Mouse (Mus musculus): Measurements from ENCODE around the gene Fam71e2.

- no peak for TF ChIP-seq GATA1 (IDR thresholded peaks at IDR 0.05; ENCODE audit: borderline replicate concordance, low read length)
- no peak for TF ChIP-seq FLI1 (IDR thresholded peaks at IDR 0.05; ENCODE audit: low read length)
These were observed 8.8 kb upstream of the Fam71e2 start for GRCm38 (mm10) chr7:4779921-4780320.
